Mouse (Mus musculus) cerebellum, postnatal 10 days (tissue): ENCODE results near the gene Thbs1.

ENCODE experiments used
- DNase-seq, 2 experiments: peaks; one replicate each; pipeline ENCODE4 v3.0.0; 2021; ENCODE audit warnings: mixed read lengths in 2 of 2

Thbs1 gene

DNA sequence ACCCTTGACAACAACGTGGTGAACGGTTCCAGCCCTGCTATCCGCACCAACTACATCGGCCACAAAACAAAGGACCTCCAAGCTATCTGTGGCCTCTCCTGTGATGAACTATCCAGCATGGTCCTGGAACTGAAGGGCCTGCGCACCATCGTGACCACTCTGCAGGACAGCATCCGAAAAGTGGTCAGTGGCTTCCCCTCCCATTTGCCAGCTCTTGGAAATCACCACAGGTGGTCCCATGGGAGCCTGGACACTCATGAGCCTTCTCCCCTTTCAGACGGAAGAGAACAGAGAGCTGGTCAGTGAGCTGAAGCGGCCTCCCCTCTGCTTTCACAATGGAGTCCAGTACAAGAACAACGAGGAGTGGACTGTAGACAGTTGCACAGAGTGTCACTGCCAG, 3.0 kb downstream of the Thbs1 start:
- DNase-seq, result peak in 1 of 2 experiments; percentile 5

DNA sequence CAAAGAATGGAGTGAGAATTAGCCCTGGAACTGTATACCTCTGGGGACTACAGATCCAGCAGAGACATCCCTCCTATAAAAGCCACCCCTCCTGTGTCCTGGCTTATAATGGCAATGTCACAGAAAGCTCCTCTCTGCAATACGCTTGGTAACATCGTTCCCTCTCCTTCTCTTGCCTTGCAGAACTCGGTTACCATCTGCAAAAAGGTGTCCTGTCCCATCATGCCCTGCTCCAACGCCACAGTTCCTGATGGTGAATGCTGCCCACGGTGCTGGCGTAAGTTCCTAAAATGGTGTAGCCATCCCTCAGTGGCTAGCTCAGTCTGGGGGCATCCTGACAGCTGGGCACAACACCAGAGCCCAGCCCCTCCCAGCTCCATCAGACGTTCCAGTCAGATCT, 4.0 kb downstream of the Thbs1 start:
- peak in 1 of 2 experiments; percentile 6 for DNase-seq

DNA sequence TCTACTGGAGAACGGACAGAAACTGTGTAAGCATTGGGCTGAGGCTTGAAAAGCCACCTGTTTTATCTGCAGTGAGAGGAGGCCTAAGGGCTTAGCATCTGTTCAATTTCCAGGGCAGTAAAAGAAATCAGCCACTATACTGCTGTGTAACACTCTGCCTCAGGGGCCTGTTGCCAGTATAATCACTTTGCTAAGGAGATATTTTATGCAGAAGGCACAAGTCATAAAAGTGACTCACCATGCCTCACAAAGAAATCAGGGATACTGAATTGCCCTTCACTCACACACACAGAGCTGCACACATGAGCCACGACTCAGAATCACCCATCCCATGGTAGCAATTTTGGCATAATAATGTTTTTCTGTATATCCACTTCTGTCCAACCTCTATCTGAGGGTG, 4.5 kb downstream of the Thbs1 start:
- DNase-seq, result peak in 1 of 2 experiments; percentile 3

DNA sequence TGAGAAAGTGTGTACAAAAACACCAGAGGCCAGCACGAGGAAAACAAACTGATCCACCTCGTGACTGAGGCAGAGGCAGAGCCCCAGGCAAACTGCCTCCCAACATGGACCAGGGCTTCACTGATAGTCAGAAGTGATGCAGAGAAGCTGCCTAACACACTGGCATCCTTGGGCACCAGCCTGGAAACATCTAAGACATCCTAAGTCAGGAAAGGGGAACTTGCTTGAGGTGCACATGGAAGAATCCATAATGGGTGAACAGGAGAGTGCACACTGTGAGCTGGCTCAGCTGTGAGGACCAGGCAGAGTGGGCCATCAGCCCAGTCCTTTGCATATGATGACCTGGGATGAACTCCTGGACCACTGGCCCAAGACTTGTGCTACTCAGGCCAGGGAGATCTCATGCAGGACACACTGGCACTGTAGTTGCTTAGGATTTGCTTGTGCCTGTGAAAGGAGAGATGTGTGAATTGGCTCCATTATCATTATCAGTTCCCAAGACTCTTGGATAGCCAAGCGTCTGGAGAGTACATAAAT, 5.1 kb downstream of the Thbs1 start:
- peak; percentile 31 to 55 for DNase-seq

DNA sequence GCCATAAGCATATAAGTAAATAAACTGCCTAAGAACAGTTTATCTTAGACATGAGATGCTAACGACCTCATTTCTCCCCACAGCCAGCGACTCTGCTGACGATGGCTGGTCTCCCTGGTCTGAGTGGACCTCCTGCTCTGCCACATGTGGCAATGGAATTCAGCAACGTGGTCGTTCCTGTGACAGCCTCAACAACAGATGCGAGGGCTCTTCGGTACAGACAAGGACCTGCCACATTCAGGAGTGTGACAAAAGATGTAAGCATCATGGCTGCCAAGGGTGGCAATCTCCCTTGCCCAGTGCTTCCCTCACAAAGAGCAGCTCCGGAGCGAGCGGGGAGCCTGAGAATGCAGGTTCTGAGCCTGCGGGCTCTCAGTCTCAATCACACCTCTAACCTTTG, 5.7 kb downstream of the Thbs1 start:
- no peak for DNase-seq

DNA sequence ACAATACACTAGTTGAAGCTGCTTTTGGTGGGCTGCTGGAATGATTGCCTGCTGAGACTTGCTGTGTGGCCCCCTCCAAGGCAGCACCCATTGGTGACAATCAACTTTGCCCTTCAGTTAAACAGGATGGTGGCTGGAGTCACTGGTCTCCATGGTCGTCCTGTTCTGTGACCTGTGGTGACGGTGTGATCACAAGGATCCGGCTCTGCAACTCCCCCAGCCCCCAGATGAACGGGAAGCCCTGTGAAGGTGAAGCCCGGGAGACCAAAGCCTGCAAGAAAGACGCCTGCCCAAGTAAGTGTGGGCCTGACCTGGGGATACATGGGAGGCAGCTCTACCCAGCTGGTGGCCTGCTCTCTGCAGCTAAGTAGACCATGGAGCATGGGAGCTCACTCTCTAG, 6.4 kb downstream of the Thbs1 start:
- no peak for DNase-seq

DNA sequence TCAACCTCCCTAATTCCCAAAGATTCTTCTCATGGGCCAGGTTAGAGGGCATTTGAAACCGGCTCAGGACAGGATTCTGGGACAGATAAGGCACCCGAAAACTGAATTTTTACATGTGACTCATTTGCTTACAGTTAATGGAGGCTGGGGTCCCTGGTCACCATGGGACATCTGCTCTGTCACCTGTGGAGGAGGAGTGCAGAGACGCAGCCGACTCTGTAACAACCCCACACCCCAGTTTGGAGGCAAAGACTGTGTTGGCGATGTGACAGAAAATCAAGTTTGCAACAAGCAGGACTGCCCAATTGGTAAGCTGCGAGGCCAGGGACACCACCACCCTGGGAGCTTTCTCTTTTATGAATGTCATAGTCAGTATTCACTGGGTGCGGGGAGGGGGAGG, 6.8 kb downstream of the Thbs1 start:
- DNase-seq, result peak in 1 of 2 experiments; percentile 6

DNA sequence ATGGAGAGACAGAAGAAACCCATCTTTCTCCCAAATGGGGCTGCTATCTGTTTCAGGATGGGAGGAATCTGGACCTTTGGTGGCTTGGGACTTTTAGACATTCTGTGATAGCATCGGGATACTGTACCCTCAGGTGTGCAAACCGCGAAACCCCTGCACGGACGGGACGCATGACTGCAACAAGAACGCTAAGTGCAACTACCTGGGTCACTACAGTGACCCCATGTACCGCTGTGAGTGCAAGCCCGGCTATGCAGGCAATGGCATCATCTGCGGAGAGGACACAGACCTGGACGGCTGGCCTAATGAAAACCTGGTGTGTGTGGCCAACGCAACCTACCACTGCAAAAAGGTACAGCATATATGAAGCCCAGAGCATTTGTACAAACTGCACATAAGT, 8.0 kb downstream of the Thbs1 start:
- no peak for DNase-seq

DNA sequence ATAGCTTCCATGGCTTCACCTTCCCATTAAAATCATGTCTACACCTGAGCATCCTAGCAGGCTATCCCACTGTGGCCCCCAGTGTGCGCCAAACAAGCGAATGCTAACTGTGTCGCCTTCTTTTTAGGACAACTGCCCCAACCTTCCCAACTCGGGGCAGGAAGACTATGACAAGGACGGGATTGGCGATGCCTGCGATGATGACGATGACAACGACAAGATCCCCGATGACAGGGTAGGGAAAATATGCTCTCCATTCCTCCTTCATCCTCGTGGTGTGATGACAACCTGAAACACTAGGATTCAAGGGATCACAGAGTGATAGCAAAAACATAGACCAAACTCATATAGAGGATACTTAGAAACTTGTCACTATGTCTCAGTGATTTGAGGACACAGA, 8.4 kb downstream of the Thbs1 start:
- DNase-seq, result no peak

DNA sequence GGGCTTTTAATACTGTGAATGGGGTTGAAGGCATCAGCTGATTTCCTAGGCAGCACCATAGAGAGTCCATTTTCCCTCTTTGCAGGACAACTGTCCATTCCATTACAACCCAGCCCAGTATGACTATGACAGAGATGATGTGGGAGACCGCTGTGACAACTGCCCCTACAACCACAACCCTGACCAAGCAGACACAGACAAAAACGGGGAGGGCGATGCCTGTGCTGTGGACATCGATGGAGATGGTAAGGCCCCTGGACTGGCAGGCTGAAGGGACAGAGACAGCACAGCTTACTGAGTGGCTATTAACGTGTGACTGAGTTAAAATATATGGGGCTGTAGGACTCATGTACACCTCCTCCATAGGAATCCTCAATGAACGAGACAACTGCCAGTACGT, 9.1 kb downstream of the Thbs1 start:
- DNase-seq, result no peak

DNA sequence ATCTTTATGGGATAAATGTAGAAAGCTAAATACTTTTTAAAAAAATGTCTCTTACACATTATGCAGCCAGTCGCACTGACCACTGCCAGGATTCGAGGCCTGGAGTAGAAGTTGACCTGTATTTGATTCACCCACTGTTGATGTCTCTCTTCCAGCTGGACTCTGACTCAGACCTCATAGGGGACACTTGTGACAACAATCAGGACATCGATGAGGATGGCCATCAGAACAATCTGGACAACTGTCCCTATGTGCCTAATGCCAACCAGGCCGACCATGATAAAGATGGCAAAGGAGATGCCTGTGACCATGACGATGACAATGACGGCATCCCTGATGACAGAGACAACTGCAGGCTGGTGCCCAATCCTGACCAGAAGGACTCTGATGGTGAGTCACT, 10.6 kb downstream of the Thbs1 start:
- no peak for DNase-seq

DNA sequence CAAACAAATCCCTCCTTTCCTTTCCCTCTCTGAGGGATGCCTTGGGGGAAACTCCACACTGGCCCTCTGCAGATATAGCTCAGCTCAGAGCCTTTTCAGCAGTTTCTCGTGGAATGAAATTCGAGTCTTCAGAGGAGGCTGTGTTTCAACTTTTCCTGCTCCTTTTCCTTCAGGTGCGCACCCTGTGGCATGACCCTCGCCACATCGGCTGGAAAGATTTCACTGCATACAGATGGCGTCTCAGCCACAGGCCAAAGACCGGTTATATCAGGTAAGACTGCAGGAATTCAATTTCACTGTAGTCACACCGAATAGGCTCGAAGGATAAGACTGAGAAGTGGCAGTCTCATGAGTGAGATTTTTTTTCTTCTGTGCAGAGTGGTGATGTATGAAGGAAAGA, 12.1 kb downstream of the Thbs1 start:
- no peak for DNase-seq

DNA sequence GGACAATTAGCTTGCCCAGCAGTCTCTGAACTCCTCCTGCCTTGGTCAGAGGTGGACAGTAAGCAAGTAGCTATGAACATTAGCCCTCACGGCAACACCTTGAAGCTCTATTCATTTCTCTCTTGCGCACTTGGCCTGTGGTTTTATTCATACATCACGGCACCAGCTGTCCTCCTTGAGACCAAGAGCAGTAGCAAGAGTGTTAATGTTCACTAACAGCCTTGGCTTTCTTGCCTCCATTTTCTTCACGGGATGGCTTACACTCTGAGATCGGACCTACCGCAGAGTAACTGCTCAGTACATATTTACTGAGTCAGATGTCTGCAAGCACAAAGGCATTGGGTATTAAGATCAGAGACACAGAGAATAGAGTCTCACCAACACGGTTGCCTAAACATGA, 12.8 kb downstream of the Thbs1 start:
- DNase-seq, result no peak

DNA sequence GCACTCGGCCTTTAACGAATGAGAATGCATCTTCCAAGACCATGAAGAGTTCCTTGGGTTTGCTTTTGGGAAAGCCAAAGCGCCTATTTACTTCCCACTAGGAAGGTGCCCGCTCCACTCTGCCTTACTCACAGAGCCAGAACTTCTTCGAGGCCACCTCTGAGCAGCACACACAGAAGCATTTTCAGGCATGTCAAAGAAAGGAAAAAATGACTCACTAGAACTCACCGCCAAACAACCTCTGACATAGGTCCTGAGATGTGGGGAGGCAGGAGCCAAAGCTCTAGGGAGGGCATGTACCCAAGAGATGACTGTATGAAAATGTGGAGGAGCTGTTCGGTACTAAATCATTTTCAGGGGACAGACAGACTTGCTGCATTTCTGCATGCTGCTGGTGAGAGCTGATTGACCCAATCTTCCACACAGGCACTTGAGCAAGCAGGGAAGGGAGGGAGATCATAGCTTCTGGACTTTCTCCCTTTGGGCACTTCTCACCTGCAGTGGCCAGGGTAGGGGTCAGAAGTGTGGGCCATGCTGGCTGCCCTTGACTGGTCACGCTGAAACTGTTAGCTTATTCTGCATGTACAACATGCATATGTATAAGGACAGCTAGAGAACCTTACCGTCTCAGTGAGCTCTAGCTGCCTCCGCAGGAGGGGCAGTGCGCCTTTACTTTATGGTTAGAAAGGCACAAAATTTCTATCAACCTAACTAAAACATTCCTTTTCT, 13.7 kb downstream of the Thbs1 start:
- DNase-seq, result no peak

DNA sequence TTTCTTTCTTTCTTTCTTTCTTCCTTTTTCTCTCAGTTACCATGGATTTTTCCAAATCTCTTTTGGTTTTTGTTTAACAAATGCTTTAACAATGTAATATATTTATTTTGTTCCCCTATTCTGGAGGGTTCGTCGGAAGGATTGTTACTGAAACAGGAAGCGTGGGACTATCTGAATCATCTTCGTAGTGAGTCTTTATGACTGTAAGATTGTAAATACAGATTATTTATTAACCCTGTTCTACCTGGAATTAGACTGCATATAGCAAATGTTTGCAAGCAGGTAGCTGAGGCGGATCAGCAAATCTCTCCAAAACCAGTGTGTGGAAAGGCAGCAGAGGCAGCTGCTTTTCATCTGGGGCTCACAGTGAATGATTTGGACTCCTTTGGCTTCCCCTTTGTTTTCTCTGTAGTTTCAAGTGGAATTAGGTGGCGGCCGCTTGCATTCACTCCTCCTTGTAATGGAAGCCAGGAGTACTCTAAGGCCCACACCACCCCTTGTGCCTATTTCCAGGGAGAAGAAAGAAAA, 14.3 kb downstream of the Thbs1 start:
- DNase-seq, result no peak

DNA sequence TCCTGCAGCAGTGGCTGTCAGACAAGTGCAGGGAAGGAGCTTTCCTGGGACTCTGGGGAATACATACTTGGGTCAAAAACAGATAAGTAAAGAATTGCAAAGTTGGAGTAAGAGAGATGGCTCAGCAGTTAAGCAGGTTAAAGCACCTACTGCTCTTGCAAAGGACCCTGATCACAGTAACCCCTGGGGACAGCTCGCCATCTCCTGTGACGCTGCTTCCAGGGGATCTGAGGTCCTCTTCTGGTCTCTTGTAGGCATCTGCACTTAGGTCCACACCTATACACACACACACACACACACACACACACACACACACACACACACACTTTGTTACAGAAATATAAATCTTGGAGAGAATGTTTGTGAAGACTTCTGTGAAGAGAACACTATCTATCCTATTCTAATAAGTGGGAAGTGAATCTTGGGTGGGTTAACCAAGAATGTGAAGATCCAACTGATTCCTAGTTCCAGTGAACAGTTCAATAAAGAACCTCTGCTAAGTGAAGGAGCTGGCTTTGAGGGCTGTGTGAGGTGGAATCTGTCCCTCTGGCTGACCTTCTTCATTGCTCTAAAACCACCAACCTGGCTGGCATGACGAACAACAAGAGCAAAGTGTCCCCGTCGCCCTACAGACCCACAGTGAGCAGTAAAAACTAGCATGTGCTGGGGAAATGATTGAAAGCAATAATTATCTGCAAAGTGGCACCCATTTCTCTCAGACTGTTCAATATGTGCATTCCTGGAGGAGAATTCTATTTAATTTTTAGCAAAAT, 16.0 kb downstream of the Thbs1 start:
- DNase-seq, result no peak

DNA sequence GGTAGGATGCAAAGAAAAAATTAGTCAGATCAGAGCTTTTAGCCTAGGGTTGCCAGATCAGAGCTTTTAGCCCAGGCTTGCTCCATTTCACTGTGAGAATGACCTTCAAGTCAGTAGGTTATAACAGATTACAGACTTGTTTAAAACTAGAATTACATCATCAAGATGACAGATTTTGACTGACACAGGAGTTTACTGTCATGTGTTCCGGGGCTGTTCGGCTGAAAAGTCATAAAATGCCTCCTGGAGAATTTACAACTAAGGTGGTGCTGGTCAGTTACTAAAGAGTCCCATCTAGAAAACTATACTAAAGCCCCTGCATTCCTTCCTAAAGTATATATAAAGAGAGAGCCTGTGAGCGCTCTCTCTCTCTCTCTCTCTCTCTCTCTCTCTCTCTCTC, 16.6 kb downstream of the Thbs1 start:
- no peak for DNase-seq

DNA sequence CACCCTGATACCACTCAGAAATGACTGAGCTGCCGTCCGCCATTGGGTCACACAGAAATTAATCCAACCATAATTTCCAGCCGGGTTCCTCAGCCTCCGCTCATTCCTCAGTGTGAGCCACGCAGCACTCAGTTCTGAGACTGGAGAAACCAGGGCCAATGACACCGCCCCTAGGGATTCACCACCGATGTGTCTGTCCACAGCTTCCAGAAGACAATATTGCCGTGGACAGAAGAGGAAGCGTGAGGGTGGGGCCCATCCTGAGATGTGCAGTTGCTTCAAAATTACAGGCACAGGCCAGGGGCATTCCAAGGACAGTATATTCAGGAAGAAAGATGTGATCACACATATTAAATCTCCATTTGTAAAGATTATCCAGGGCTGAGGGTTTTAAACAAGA, 25.4 kb downstream of the Thbs1 start:
- no peak for DNase-seq

DNA sequence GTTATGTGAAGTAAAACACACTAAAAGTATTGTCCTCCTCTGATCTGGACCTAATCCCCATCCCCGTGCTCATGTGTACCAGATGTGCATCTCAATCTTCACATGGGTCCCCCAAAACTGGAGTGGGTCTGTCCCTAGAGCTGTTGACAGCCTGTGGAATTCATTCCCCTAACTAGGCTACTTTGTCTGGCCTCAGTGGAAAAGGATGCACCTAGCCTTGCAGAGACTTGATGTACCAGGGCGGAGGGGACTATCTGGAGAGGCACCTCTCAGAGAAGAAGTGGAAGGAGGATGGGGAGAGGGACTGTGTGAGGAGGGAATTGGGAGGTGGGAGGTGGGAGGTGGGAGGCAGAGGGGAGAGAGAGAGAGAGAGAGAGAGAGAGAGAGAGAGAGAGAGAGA, 26.1 kb downstream of the Thbs1 start:
- no peak for DNase-seq

DNA sequence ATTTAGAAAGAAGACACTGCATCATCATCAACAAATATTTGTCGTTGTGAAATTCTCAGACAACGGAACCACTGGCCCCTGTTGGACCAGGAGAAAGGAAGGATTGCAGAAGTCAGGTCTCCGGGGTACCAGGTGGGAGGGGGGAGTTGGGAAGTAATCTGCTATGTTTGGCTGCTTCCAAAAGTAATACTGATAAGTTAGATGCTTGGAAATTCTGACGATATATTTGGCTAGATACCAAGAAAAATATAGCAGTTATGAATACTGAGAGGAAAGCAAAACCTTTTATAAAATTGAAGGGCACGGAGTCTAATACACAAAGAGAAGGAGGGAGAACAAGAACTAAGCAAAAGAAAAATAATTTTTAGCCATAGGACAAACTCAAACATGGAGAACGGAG, 27.6 kb downstream of the Thbs1 start:
- DNase-seq, result no peak

DNA sequence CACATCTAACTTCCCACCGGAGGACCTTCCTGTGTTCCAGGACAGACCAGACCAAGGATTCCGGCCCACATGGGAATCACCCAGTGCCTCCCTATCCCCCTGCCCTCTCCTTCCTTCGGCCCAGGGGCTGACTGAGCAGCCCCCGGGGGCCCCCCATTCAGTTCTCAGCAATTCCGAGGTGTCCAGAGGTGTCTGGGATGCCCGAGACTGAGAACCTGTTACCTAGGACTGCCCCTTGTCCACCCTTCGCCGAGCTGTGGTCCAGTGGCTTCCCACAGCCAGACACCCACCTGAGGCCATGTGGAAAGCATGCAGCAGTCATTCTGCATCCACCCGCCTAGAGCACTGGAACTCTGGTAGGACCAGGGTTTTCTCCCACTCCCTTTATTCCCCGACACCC, 30.0 kb downstream of the Thbs1 start:
- DNase-seq, result no peak

DNA sequence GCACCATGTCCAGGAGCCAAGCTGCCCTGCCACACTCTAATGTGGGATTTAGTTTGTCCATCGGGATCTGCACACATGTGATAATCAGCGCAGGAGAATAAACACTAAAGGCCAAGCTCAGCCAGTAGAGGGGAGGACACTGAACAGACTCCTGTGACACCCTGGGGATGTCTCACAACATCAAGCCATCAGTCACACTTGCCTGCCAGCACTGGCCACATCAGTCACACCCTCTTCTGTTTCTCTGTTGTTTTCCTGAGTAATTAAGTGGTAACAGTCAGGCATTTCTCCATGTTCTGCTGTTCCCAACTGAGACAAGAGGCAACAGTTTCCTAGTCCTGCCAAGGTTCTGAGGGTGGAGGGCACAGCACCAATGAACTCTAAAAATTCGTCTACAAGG, 36.1 kb downstream of the Thbs1 start:
- DNase-seq, result peak in 1 of 2 experiments; percentile 11

DNA sequence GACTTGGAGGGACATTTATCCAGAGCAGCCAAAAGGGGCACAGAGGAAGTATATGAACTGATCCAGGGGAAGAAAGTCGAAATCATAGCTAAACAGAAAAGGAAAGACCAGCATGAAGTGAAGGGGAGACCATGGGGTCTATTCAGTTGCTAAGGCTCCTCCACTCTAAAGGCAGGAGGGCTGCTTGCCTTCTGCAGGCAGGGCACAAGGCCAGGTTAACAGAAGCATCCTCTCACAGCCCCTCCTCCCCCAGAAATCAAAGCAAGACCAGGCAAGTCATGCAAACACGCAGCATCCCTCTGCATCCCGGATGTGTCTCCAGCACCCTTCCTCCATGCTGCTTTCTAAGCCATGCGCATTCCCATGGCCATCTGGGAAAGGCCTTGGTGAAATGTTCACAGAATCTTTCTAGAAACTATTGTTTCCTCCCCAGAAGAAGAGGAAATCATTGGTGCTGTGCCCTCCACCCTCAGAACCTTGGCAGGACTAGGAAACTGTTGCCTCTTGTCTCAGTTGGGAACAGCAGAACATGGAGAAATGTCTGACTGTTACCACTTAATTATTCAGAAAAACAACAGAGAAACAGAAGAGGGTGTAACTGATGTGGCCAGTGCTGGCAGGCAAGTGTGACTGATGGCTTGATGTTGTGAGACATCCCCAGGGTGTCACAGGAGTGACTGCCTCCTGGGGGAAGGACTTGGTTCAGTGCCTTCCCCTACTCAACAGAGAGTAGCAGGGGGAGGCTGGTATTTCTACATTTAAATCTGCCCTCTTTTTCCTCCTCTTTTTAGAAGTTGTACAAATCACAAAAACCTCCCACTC, 36.9 kb downstream of the Thbs1 start:
- DNase-seq, result peak; percentile 71 to 82
